Mouse (Mus musculus) left cerebral cortex, adult 18-20 months (tissue): ENCODE measurements around the gene Elac2. TPM values are rescaled to one million over a fixed set of nuclear protein-coding genes. Genes with fewer than 3 reads are reported as not detected.

Experiments used
- DNase-seq, 2 experiments: peaks; one replicate each; pipeline ENCODE4 v3.0.0; 2021 to 2022; ENCODE audit warnings: low spot score in 2 of 2, mixed read lengths in 1 of 2
- total RNA-seq, 2 experiments: library from RNA; stranded (reverse); gene quantifications; 2 replicates each; pipeline ENCODE4 v1.2.3; 2021

Elac2 gene
- total RNA-seq, 2 experiments from 2014 or later = 25.6 to 29.4 TPM

- no peak for DNase-seq
Measured at GRCm38 (mm10) chr11:65016754-65017153, 37.9 kb downstream of the Elac2 start.

- DNase-seq = no peak
Measured at GRCm38 (mm10) chr11:65020744-65021143, 41.9 kb downstream of the Elac2 start.

GRCm38 (mm10) chr11:65022771-65023170, 43.9 kb downstream of the Elac2 start:
- peak; percentile 28 to 57 for DNase-seq

- no peak for DNase-seq
Measured at GRCm38 (mm10) chr11:65028049-65028448, 49.2 kb downstream of the Elac2 start.

GRCm38 (mm10) chr11:65030201-65030600, 51.4 kb downstream of the Elac2 start:
- no peak for DNase-seq

GRCm38 (mm10) chr11:65032221-65032620, 53.4 kb downstream of the Elac2 start:
- DNase-seq = no peak

- no peak for DNase-seq
Measured at GRCm38 (mm10) chr11:65038996-65039395, 60.2 kb downstream of the Elac2 start.

GRCm38 (mm10) chr11:65039517-65040095, 60.8 kb downstream of the Elac2 start:
- no peak for DNase-seq

GRCm38 (mm10) chr11:65040556-65040955, 61.7 kb downstream of the Elac2 start:
- DNase-seq = no peak

GRCm38 (mm10) chr11:65049090-65049489, 70.3 kb downstream of the Elac2 start:
- DNase-seq = peak; percentile 51 to 56

GRCm38 (mm10) chr11:65050819-65051218, 72.0 kb downstream of the Elac2 start:
- DNase-seq = no peak

Other genes starting within 250 kb of the Elac2 start
- 1 to 10 TPM; 2.5 TPM for gene 1700086D15Rik, start 180.9 kb downstream of the Elac2 start, total RNA-seq
- 100 to 1,000 TPM; 139 to 154 TPM for gene Arhgap44, start 183.9 kb downstream of the Elac2 start, total RNA-seq